Mouse (Mus musculus): ENCODE measurements around the gene Plcl1.

GRCm38 (mm10) chr1:55572202-55572601 lies 166.5 kb downstream of the Plcl1 start:
- TF ChIP-seq CTCF (IDR thresholded peaks at IDR 0.05; ENCODE audit: extremely low read depth, insufficient read length, insufficient replicate concordance, low read depth, low read length) (no peak), POLR2A (IDR thresholded peaks at IDR 0.05; ENCODE audit: low read depth, low read length) (no peak)

Data from small intestine, adult 2 months (tissue).